Comparison of ENCODE assay signal across 9 mouse cellular contexts in the genomic region with DNA sequence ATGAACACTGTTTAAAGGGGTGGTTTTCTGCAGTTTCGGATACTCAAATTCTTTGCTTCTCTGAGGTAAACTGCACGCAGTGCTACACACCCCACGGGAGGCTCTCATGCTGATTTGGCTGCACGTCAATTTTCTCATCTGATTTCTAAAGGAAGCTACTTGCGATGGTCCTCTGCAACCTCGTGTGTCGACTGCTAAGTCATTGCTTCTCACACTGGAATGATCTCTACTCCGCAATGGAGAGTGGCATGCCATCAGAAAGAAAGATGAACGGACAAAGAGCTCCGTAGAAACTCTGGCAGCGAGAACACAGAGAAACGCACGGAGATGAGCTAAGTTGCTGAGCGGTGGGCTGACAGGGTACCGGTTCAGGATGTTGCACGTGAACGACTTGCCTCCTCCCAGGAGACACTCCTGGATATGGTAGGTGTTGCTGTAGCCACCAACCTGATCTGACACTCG.
DNase-seq lines count a peak whose midpoint lies in the region; ATAC-seq lines count a peak whose summit lies in the region.
"Had no signal": no experiment of that assay in that cellular context is flagged by ENCODE, and none has a peak within 500 bp of the region (broad histone marks: within the 10 kb centered on the region; RNA-seq: fewer than 3 reads in every experiment).

No protein-coding gene starts in this region.

- peak overlapping the region; percentile 45 for H3K27ac ChIP-seq in embryonic facial prominence, embryonic 13.5 days
- peak overlapping the region; percentile 52 for H3K27ac ChIP-seq in hindbrain, embryonic 14.5 days
- peak overlapping the region; percentile 49 for H3K27ac ChIP-seq in neural tube, embryonic 15.5 days (replicated peaks)
- H3K27ac ChIP-seq: liver, embryonic 12.5 days had no signal

- no peaks in the 10 kb centered on the region for H3K36me3 ChIP-seq in embryonic facial prominence, embryonic 13.5 days
- H3K36me3 ChIP-seq in hindbrain, embryonic 14.5 days (replicated peaks; ENCODE audit: control insufficient read depth, insufficient read depth): no peaks in the 10 kb centered on the region
- H3K36me3 ChIP-seq in neural tube, embryonic 15.5 days: no peaks in the 10 kb centered on the region
- H3K36me3 ChIP-seq: liver, embryonic 12.5 days had no signal

- H3K4me2 ChIP-seq in embryonic facial prominence, embryonic 13.5 days: peak overlapping the region; percentile 47
- peak overlapping the region; percentile 54 for H3K4me2 ChIP-seq in hindbrain, embryonic 14.5 days (replicated peaks)
- peak overlapping the region; percentile 58 for H3K4me2 ChIP-seq in neural tube, embryonic 15.5 days
- H3K4me2 ChIP-seq: liver, embryonic 12.5 days had no signal

- peaks cover 15% of the 10 kb centered on the region; the same call in 1 of the 2 replicates for H3K4me1 ChIP-seq in embryonic facial prominence, embryonic 13.5 days
- H3K4me1 ChIP-seq in hindbrain, embryonic 14.5 days (replicated peaks; ENCODE audit: control insufficient read depth, insufficient read depth, low read length): peaks cover 8% of the 10 kb centered on the region
- H3K4me1 ChIP-seq in neural tube, embryonic 15.5 days: peaks cover 14% of the 10 kb centered on the region
- H3K4me1 ChIP-seq: liver, embryonic 12.5 days had no signal

- WGBS in embryonic facial prominence, embryonic 13.5 days: 58% methylated on average over 18 of the region's 18 CpGs
- 24% methylated on average over 18 of the region's 18 CpGs for WGBS in hindbrain, embryonic 14.5 days
- WGBS in neural tube, embryonic 15.5 days: 25% methylated on average over 18 of the region's 18 CpGs

- no peak overlapping the region for H3K9ac ChIP-seq in embryonic facial prominence, embryonic 13.5 days
- H3K9ac ChIP-seq in hindbrain, embryonic 14.5 days: peak overlapping the region; percentile 58
- H3K9ac ChIP-seq in neural tube, embryonic 15.5 days (replicated peaks): peak overlapping the region; percentile 14
- H3K9ac ChIP-seq: liver, embryonic 12.5 days had no signal

- peak; percentile 27 to 50 for DNase-seq in layer of hippocampus, postnatal 10 days (ENCODE audit: low spot score in 2 of 2)
- DNase-seq in layer of hippocampus, adult 11-12 months (ENCODE audit: low spot score): no peak
- DNase-seq in hindbrain, embryonic 14.5 days (ENCODE audit: low spot score): peak; percentile 60
- DNase-seq in lung, postnatal 36 days: no peak
- DNase-seq in liver: no peak
- no peak for DNase-seq in adrenal gland, adult 18-20 months (ENCODE audit: low spot score in 2 of 2)

- no peaks in the 10 kb centered on the region for H3K27me3 ChIP-seq in embryonic facial prominence, embryonic 13.5 days
- H3K27me3 ChIP-seq in hindbrain, embryonic 14.5 days (ENCODE audit: control insufficient read depth, insufficient read depth, low read length): no peaks in the 10 kb centered on the region
- no peaks in the 10 kb centered on the region for H3K27me3 ChIP-seq in neural tube, embryonic 15.5 days (replicated peaks)
- H3K27me3 ChIP-seq: liver, embryonic 12.5 days had no signal

- ATAC-seq in embryonic facial prominence, embryonic 13.5 days (ENCODE audit: insufficient number of reproducible peaks, insufficient read depth, low FRiP score, low TSS enrichment, low read depth): no peak
- ATAC-seq in hindbrain, embryonic 14.5 days (ENCODE audit: low FRiP score): peak; percentile 40; the same call in 1 of the 2 replicates
- peak; percentile 68; the same call in 1 of the 2 replicates for ATAC-seq in neural tube, embryonic 15.5 days (ENCODE audit: low FRiP score)
- ATAC-seq: liver, embryonic 12.5 days had no signal

- H3K9me3 ChIP-seq in embryonic facial prominence, embryonic 13.5 days: no peaks in the 10 kb centered on the region
- H3K9me3 ChIP-seq in hindbrain, embryonic 14.5 days (ENCODE audit: control insufficient read depth, low read length): no peaks in the 10 kb centered on the region
- H3K9me3 ChIP-seq in neural tube, embryonic 15.5 days (replicated peaks): no peaks in the 10 kb centered on the region
- H3K9me3 ChIP-seq: liver, embryonic 12.5 days had no signal

- H3K4me3 ChIP-seq in embryonic facial prominence, embryonic 13.5 days: peak overlapping the region; percentile 19; the same call in 1 of the 2 replicates
- H3K4me3 ChIP-seq in hindbrain, embryonic 14.5 days (replicated peaks; ENCODE audit: low read length): peak overlapping the region; percentile 27
- H3K4me3 ChIP-seq in neural tube, embryonic 15.5 days (replicated peaks): peak overlapping the region; percentile 34
- H3K4me3 ChIP-seq: liver, embryonic 12.5 days had no signal

Comparison
In these comparisons a context has a peak if more than half of its experiments do, and no peak if none do; other contexts are left out.
1. DNase-seq: peak in layer of hippocampus, postnatal 10 days (2 of 2) and hindbrain, embryonic 14.5 days (single experiment); none in layer of hippocampus, adult 11-12 months (single experiment), lung, postnatal 36 days (single experiment), liver (single experiment) and adrenal gland, adult 18-20 months (0 of 2).
2. Peak in every context shown above with its lines, with median percentiles within 50 percentile points of each other: H3K27ac ChIP-seq, H3K4me2 ChIP-seq and H3K4me3 ChIP-seq.